Mouse (Mus musculus) liver, embryonic 15.5 days (tissue): Measurements from ENCODE around the gene Cib2. TPM values are rescaled to one million over a fixed set of nuclear protein-coding genes. Genes with fewer than 3 reads are reported as not detected.

Experiments
- polyA plus RNA-seq: library from polyadenylated mRNA; unstranded; fragments of >200 nt; fragmentation: Nextera tagmentation; extraction: Ambion mirVana; gene quantifications from 2 replicates; pipeline ENCODE4 v1.2.1, GENCODE M21; 2015

The Cib2 gene
- polyA plus RNA-seq, 1 experiment from 2014 or later, result 1.6 TPM

Other genes with a start within 250 kb of the Cib2 start
- gene Dmxl2, start 58.6 kb downstream of the Cib2 start, polyA plus RNA-seq, result 1.2 and 1.4 TPM in 2 replicates
- not detected in 2 replicates for gene Sh2d7, start 21.2 kb downstream of the Cib2 start, polyA plus RNA-seq
- gene Idh3a, start 26.1 kb upstream of the Cib2 start, polyA plus RNA-seq, result 63.9 and 71.4 TPM in 2 replicates
- 0.09 and 0.13 TPM in 2 replicates for gene Acsbg1, start 101.7 kb upstream of the Cib2 start, polyA plus RNA-seq
- 21.5 and 23.0 TPM in 2 replicates for gene Dnaja4, start 138.7 kb upstream of the Cib2 start, polyA plus RNA-seq
- 75.3 and 80.3 TPM in 2 replicates for gene Wdr61, start 174.3 kb upstream of the Cib2 start, polyA plus RNA-seq
- 0.84 and 1.1 TPM in 2 replicates for gene Crabp1, start 204.5 kb upstream of the Cib2 start, polyA plus RNA-seq